Mouse (Mus musculus) G1E (cell line): Measurements from ENCODE around the gene App.

Experiments
- CTCF ChIP-seq: IDR thresholded peaks from 2 replicates; pipeline ENCODE4 v1.5.1; 2012; ENCODE audit warnings: low read depth, low read length, inconsistent platforms, mixed read lengths
- GATA1 ChIP-seq: IDR thresholded peaks from 2 replicates; pipeline ENCODE4 v1.6.1; 2012; ENCODE audit warnings: borderline replicate concordance, low read length, inconsistent platforms, mixed read lengths
- GATA2 ChIP-seq: IDR thresholded peaks from 2 replicates; pipeline ENCODE4 v1.6.1; 2012; ENCODE audit warnings: low read depth, low read length, inconsistent platforms, borderline replicate concordance
- POLR2AphosphoS5 ChIP-seq: IDR thresholded peaks from 2 replicates; pipeline ENCODE4 v1.6.1; 2012; ENCODE audit warnings: low read depth, low read length, inconsistent platforms; ENCODE audit not compliant: insufficient replicate concordance
- TAL1 ChIP-seq: conservative IDR thresholded peaks from 2 replicates; pipeline ENCODE4 v1.6.1; 2012; ENCODE audit warnings: low read depth, low read length, inconsistent platforms, mixed read lengths

GRCm38 (mm10) chr16:85035815-85036214 lies 137.8 kb downstream of the App start:
- TF ChIP-seq CTCF, result no peak
- TF ChIP-seq GATA1, result no peak
- no peak for TF ChIP-seq GATA2
- TF ChIP-seq TAL1, result no peak
- no peak for TF ChIP-seq POLR2AphosphoS5
